Mouse (Mus musculus): ENCODE data around the gene Baz1a. TPM values are rescaled to one million over a fixed set of nuclear protein-coding genes. Genes with fewer than 3 reads are reported as not detected.

The Baz1a gene
- polyA plus RNA-seq, 1 experiment from 2014 or later = 24.4 TPM

- Histone ChIP-seq H3K27ac (ENCODE audit: low read depth, low read length) (no peak overlapping the region), H3K9ac (ENCODE audit: low read length) (no peak overlapping the region), H3K9me3 (ENCODE audit: control insufficient read depth, low read length) (no peaks in the 10 kb centered on the region), H3K36me3 (ENCODE audit: control insufficient read depth, insufficient read depth, low read length) (no peaks in the 10 kb centered on the region), H3K4me2 (ENCODE audit: low read depth) (no peak overlapping the region), H3K4me1 (ENCODE audit: control insufficient read depth, insufficient read depth, low read length) (no peaks in the 10 kb centered on the region), H3K27me3 (ENCODE audit: control insufficient read depth, insufficient read depth, low read length) (no peaks in the 10 kb centered on the region), H3K4me3 (ENCODE audit: low read depth, low read length) (no peak overlapping the region)
- no peak for ATAC-seq (ENCODE audit: insufficient read depth, low FRiP score, low TSS enrichment)
- 73% methylated on average over 5 of the region's 5 CpGs for WGBS
- DNase-seq (ENCODE audit: low spot score) = no peak
Observed at GRCm38 (mm10) chr12:54998411-54998810, 15.7 kb downstream of the Baz1a start.

- no peak overlapping the region for H3K27ac ChIP-seq (ENCODE audit: low read depth, low read length)
- no peak overlapping the region for H3K9ac ChIP-seq (ENCODE audit: low read length)
- H3K9me3 ChIP-seq (ENCODE audit: control insufficient read depth, low read length) = no peaks in the 10 kb centered on the region
- ATAC-seq (ENCODE audit: insufficient read depth, low FRiP score, low TSS enrichment) = no peak
- no peaks in the 10 kb centered on the region for H3K36me3 ChIP-seq (ENCODE audit: control insufficient read depth, insufficient read depth, low read length)
- no peak overlapping the region for H3K4me2 ChIP-seq (ENCODE audit: low read depth)
- H3K4me3 ChIP-seq (ENCODE audit: low read depth, low read length) = no peak overlapping the region
- DNase-seq (ENCODE audit: low spot score) = no peak
- H3K27me3 ChIP-seq (ENCODE audit: control insufficient read depth, insufficient read depth, low read length) = no peaks in the 10 kb centered on the region
- H3K4me1 ChIP-seq (ENCODE audit: control insufficient read depth, insufficient read depth, low read length) = no peaks in the 10 kb centered on the region
- WGBS = 90% methylated on average over 6 of the region's 6 CpGs
Observed at GRCm38 (mm10) chr12:54996979-54997474, 17.1 kb downstream of the Baz1a start.

GRCm38 (mm10) chr12:54995965-54996364 is 18.2 kb downstream of the Baz1a start:
- Histone ChIP-seq H3K4me3 (ENCODE audit: low read depth, low read length) (no peak overlapping the region), H3K9ac (ENCODE audit: low read length) (no peak overlapping the region), H3K4me2 (ENCODE audit: low read depth) (no peak overlapping the region), H3K4me1 (ENCODE audit: control insufficient read depth, insufficient read depth, low read length) (no peaks in the 10 kb centered on the region), H3K36me3 (ENCODE audit: control insufficient read depth, insufficient read depth, low read length) (no peaks in the 10 kb centered on the region), H3K27me3 (ENCODE audit: control insufficient read depth, insufficient read depth, low read length) (no peaks in the 10 kb centered on the region), H3K9me3 (ENCODE audit: control insufficient read depth, low read length) (no peaks in the 10 kb centered on the region), H3K27ac (ENCODE audit: low read depth, low read length) (no peak overlapping the region)
- WGBS = 73% methylated on average over 3 of the region's 3 CpGs
- no peak for ATAC-seq (ENCODE audit: insufficient read depth, low FRiP score, low TSS enrichment)
- DNase-seq (ENCODE audit: low spot score) = no peak

- Histone ChIP-seq H3K9me3 (ENCODE audit: control insufficient read depth, low read length) (no peaks in the 10 kb centered on the region), H3K4me2 (ENCODE audit: low read depth) (no peak overlapping the region), H3K4me3 (ENCODE audit: low read depth, low read length) (no peak overlapping the region), H3K36me3 (ENCODE audit: control insufficient read depth, insufficient read depth, low read length) (no peaks in the 10 kb centered on the region), H3K27ac (ENCODE audit: low read depth, low read length) (no peak overlapping the region), H3K4me1 (ENCODE audit: control insufficient read depth, insufficient read depth, low read length) (no peaks in the 10 kb centered on the region), H3K27me3 (ENCODE audit: control insufficient read depth, insufficient read depth, low read length) (no peaks in the 10 kb centered on the region), H3K9ac (ENCODE audit: low read length) (no peak overlapping the region)
- WGBS = 88% methylated on average over 4 of the region's 4 CpGs
- DNase-seq (ENCODE audit: low spot score) = no peak
- ATAC-seq (ENCODE audit: insufficient read depth, low FRiP score, low TSS enrichment) = no peak
Observed at GRCm38 (mm10) chr12:54994418-54994817, 19.7 kb downstream of the Baz1a start.

GRCm38 (mm10) chr12:54994068-54994386 is 20.1 kb downstream of the Baz1a start:
- no peak overlapping the region for H3K4me3 ChIP-seq (ENCODE audit: low read depth, low read length)

GRCm38 (mm10) chr12:54993246-54994067 is 20.7 kb downstream of the Baz1a start:
- WGBS = 63% methylated on average over 16 of the region's 16 CpGs
- no peak overlapping the region for H3K4me2 ChIP-seq (ENCODE audit: low read depth)
- ATAC-seq (ENCODE audit: insufficient read depth, low FRiP score, low TSS enrichment) (no peak), DNase-seq (ENCODE audit: low spot score) (no peak)
- H3K36me3 ChIP-seq (ENCODE audit: control insufficient read depth, insufficient read depth, low read length) = no peaks in the 10 kb centered on the region
- H3K27ac ChIP-seq (ENCODE audit: low read depth, low read length) = no peak overlapping the region
- no peak overlapping the region for H3K9ac ChIP-seq (ENCODE audit: low read length)
- H3K9me3 ChIP-seq (ENCODE audit: control insufficient read depth, low read length) = no peaks in the 10 kb centered on the region
- H3K4me3 ChIP-seq (ENCODE audit: low read depth, low read length) = no peak overlapping the region
- no peaks in the 10 kb centered on the region for H3K4me1 ChIP-seq (ENCODE audit: control insufficient read depth, insufficient read depth, low read length)
- no peaks in the 10 kb centered on the region for H3K27me3 ChIP-seq (ENCODE audit: control insufficient read depth, insufficient read depth, low read length)

More at GRCm38 (mm10) chr12:54994068-54994386, 20.1 kb downstream of the Baz1a start:
- ATAC-seq (ENCODE audit: insufficient read depth, low FRiP score, low TSS enrichment) (no peak), DNase-seq (ENCODE audit: low spot score) (no peak)
- no peak overlapping the region for H3K27ac ChIP-seq (ENCODE audit: low read depth, low read length)
- H3K9ac ChIP-seq (ENCODE audit: low read length) = no peak overlapping the region
- H3K9me3 ChIP-seq (ENCODE audit: control insufficient read depth, low read length) = no peaks in the 10 kb centered on the region
- no peak overlapping the region for H3K4me2 ChIP-seq (ENCODE audit: low read depth)
- no peaks in the 10 kb centered on the region for H3K27me3 ChIP-seq (ENCODE audit: control insufficient read depth, insufficient read depth, low read length)
- 86% methylated on average over 6 of the region's 6 CpGs for WGBS
- H3K4me1 ChIP-seq (ENCODE audit: control insufficient read depth, insufficient read depth, low read length) = no peaks in the 10 kb centered on the region
- H3K36me3 ChIP-seq (ENCODE audit: control insufficient read depth, insufficient read depth, low read length) = no peaks in the 10 kb centered on the region

- Histone ChIP-seq H3K4me1 (ENCODE audit: control insufficient read depth, insufficient read depth, low read length) (no peaks in the 10 kb centered on the region), H3K4me3 (ENCODE audit: low read depth, low read length) (no peak overlapping the region), H3K27me3 (ENCODE audit: control insufficient read depth, insufficient read depth, low read length) (no peaks in the 10 kb centered on the region), H3K9me3 (ENCODE audit: control insufficient read depth, low read length) (no peaks in the 10 kb centered on the region), H3K9ac (ENCODE audit: low read length) (no peak overlapping the region), H3K36me3 (ENCODE audit: control insufficient read depth, insufficient read depth, low read length) (no peaks in the 10 kb centered on the region), H3K4me2 (ENCODE audit: low read depth) (no peak overlapping the region), H3K27ac (ENCODE audit: low read depth, low read length) (no peak overlapping the region)
- whole genome bisulfite sequencing = 71% methylated on average over 3 of the region's 3 CpGs
- no peak for ATAC-seq (ENCODE audit: insufficient read depth, low FRiP score, low TSS enrichment)
- DNase-seq (ENCODE audit: low spot score) = no peak
Observed at GRCm38 (mm10) chr12:54992814-54993213, 21.3 kb downstream of the Baz1a start.

- Histone ChIP-seq H3K4me1 (ENCODE audit: control insufficient read depth, insufficient read depth, low read length) (peaks cover 5% of the 10 kb centered on the region; the same call in 1 of the 2 replicates), H3K27ac (ENCODE audit: low read depth, low read length) (no peak overlapping the region), H3K9me3 (ENCODE audit: control insufficient read depth, low read length) (no peaks in the 10 kb centered on the region), H3K4me3 (ENCODE audit: low read depth, low read length) (no peak overlapping the region), H3K27me3 (ENCODE audit: control insufficient read depth, insufficient read depth, low read length) (no peaks in the 10 kb centered on the region), H3K9ac (ENCODE audit: low read length) (no peak overlapping the region), H3K4me2 (ENCODE audit: low read depth) (no peak overlapping the region), H3K36me3 (ENCODE audit: control insufficient read depth, insufficient read depth, low read length) (no peaks in the 10 kb centered on the region)
- ATAC-seq (ENCODE audit: insufficient read depth, low FRiP score, low TSS enrichment) = no peak
- DNase-seq (ENCODE audit: low spot score) = no peak
- 85% methylated on average over 4 of the region's 4 CpGs for WGBS
Observed at GRCm38 (mm10) chr12:54988323-54988850, 25.8 kb downstream of the Baz1a start.

- Histone ChIP-seq H3K9me3 (ENCODE audit: control insufficient read depth, low read length) (no peaks in the 10 kb centered on the region), H3K9ac (ENCODE audit: low read length) (no peak overlapping the region), H3K4me1 (ENCODE audit: control insufficient read depth, insufficient read depth, low read length) (peaks cover 5% of the 10 kb centered on the region; the same call in 1 of the 2 replicates), H3K4me2 (ENCODE audit: low read depth) (no peak overlapping the region), H3K27me3 (ENCODE audit: control insufficient read depth, insufficient read depth, low read length) (no peaks in the 10 kb centered on the region), H3K36me3 (ENCODE audit: control insufficient read depth, insufficient read depth, low read length) (no peaks in the 10 kb centered on the region), H3K4me3 (ENCODE audit: low read depth, low read length) (no peak overlapping the region), H3K27ac (ENCODE audit: low read depth, low read length) (no peak overlapping the region)
- DNase-seq (ENCODE audit: low spot score) = no peak
- WGBS = 80% methylated on average over 2 of the region's 2 CpGs
- ATAC-seq (ENCODE audit: insufficient read depth, low FRiP score, low TSS enrichment) = no peak
Observed at GRCm38 (mm10) chr12:54987156-54987555, 27.0 kb downstream of the Baz1a start.
